Comparison of ENCODE assay signal across 23 mouse cellular contexts in genomic region chr9:91228525-91228924, GRCm38 (mm10).
DNase-seq lines count a peak whose midpoint lies in the region; ATAC-seq and TF ChIP-seq lines count a peak whose summit lies in the region.
"Had no signal": no experiment of that assay in that cellular context is flagged by ENCODE, and none has a peak within 500 bp of the region (broad histone marks: within the 10 kb centered on the region; RNA-seq: fewer than 3 reads in every experiment).

No protein-coding gene starts in this region.

- DNase-seq in hindbrain, embryonic 10.5 days (ENCODE audit: low spot score) = no peak
- DNase-seq in neural tube, embryonic 10.5 days (ENCODE audit: extremely low spot score, low spot score) = no peak
- peak; percentile 3 for DNase-seq in hindbrain, postnatal 0 days (ENCODE audit: low spot score)
- no peak for DNase-seq in liver
- DNase-seq in layer of hippocampus, adult 2 months (ENCODE audit: low spot score in 2 of 2) = no peak
- DNase-seq: adrenal gland, postnatal 25 days; cerebellum, adult 8-10 months; cerebellum, postnatal 36 days; gastrocnemius, postnatal 14 days; kidney, adult 11 months; kidney, postnatal 14 days; right cerebral cortex, postnatal 25 days had no signal

- WGBS in hindbrain, embryonic 13.5 days = 63% methylated on average over 5 of the region's 5 CpGs
- WGBS in hindbrain, embryonic 10.5 days = 73% methylated on average over 5 of the region's 5 CpGs
- 66% methylated on average over 5 of the region's 5 CpGs for WGBS in neural tube, embryonic 13.5 days
- WGBS in hindbrain, postnatal 0 days = 44% methylated on average over 5 of the region's 5 CpGs
- WGBS in neural tube, embryonic 15.5 days = 54% methylated on average over 5 of the region's 5 CpGs

- peak; percentile 71 for ATAC-seq in hindbrain, embryonic 13.5 days (ENCODE audit: low FRiP score)
- 0 out of 2 replicates have a peak, but pooled peaks have one; percentile 44 for ATAC-seq in neural tube, embryonic 13.5 days (ENCODE audit: low read depth)
- ATAC-seq in hindbrain, postnatal 0 days = no peak
- peak; percentile 77 for ATAC-seq in neural tube, embryonic 15.5 days (ENCODE audit: low FRiP score)
- ATAC-seq: CD4-positive, CD25-positive, alpha-beta regulatory T cell, adult 4 months had no signal

- TF ChIP-seq CTCF in hindbrain, postnatal 0 days (IDR thresholded peaks at IDR 0.05; ENCODE audit: low read depth) = no peak
- TF ChIP-seq CTCF in layer of hippocampus, adult 2 months (conservative IDR thresholded peaks at IDR 0.05) = no peak

- H3K27ac ChIP-seq in hindbrain, embryonic 13.5 days = peak overlapping the region; percentile 48; the same call in 1 of the 2 replicates
- no peak overlapping the region for H3K27ac ChIP-seq in hindbrain, embryonic 10.5 days
- peak overlapping the region; percentile 72 for H3K27ac ChIP-seq in neural tube, embryonic 13.5 days (replicated peaks)
- no peak overlapping the region for H3K27ac ChIP-seq in hindbrain, postnatal 0 days
- H3K27ac ChIP-seq in neural tube, embryonic 15.5 days (replicated peaks) = peak overlapping the region; percentile 38
- H3K27ac ChIP-seq in layer of hippocampus, adult 2 months = no peak overlapping the region
- H3K27ac ChIP-seq: heart, embryonic 10.5 days; heart, embryonic 15.5 days; liver, embryonic 15.5 days; lung, embryonic 15.5 days; midbrain, embryonic 12.5 days; stomach, embryonic 15.5 days had no signal

- 0 out of 2 replicates have a peak, but pooled peaks cover 3% of the 10 kb centered on the region for H3K4me1 ChIP-seq in hindbrain, embryonic 13.5 days (replicated peaks)
- H3K4me1 ChIP-seq in hindbrain, embryonic 10.5 days (replicated peaks) = peaks cover 7% of the 10 kb centered on the region
- 0 out of 2 replicates have a peak, but pooled peaks cover 7% of the 10 kb centered on the region for H3K4me1 ChIP-seq in neural tube, embryonic 13.5 days (replicated peaks)
- no peaks in the 10 kb centered on the region for H3K4me1 ChIP-seq in hindbrain, postnatal 0 days (ENCODE audit: insufficient read depth, low read length)
- H3K4me1 ChIP-seq in neural tube, embryonic 15.5 days = peaks cover 5% of the 10 kb centered on the region; the same call in 1 of the 2 replicates
- H3K4me1 ChIP-seq: heart, embryonic 10.5 days; heart, embryonic 15.5 days; liver, embryonic 15.5 days; lung, embryonic 15.5 days; stomach, embryonic 15.5 days had no signal

- no peak overlapping the region for H3K4me3 ChIP-seq in hindbrain, embryonic 13.5 days
- H3K4me3 ChIP-seq in hindbrain, embryonic 10.5 days = no peak overlapping the region
- H3K4me3 ChIP-seq in neural tube, embryonic 13.5 days = no peak overlapping the region
- H3K4me3 ChIP-seq in hindbrain, postnatal 0 days (ENCODE audit: low read length) = no peak overlapping the region
- H3K4me3 ChIP-seq in neural tube, embryonic 15.5 days (replicated peaks) = no peak overlapping the region
- no peak overlapping the region for H3K4me3 ChIP-seq in layer of hippocampus, adult 2 months
- H3K4me3 ChIP-seq: heart, embryonic 10.5 days; heart, embryonic 15.5 days; liver, embryonic 15.5 days; lung, embryonic 15.5 days; midbrain, embryonic 12.5 days; myocyte; stomach, embryonic 15.5 days had no signal

- H3K36me3 ChIP-seq in hindbrain, embryonic 13.5 days = no peaks in the 10 kb centered on the region
- no peaks in the 10 kb centered on the region for H3K36me3 ChIP-seq in hindbrain, embryonic 10.5 days
- H3K36me3 ChIP-seq in neural tube, embryonic 13.5 days = no peaks in the 10 kb centered on the region
- no peaks in the 10 kb centered on the region for H3K36me3 ChIP-seq in hindbrain, postnatal 0 days (ENCODE audit: insufficient read depth, low read length)
- no peaks in the 10 kb centered on the region for H3K36me3 ChIP-seq in neural tube, embryonic 15.5 days
- H3K36me3 ChIP-seq: heart, embryonic 10.5 days; heart, embryonic 15.5 days; liver, embryonic 15.5 days; lung, embryonic 15.5 days; midbrain, embryonic 12.5 days; stomach, embryonic 15.5 days had no signal

- no peaks in the 10 kb centered on the region for H3K27me3 ChIP-seq in hindbrain, embryonic 13.5 days
- no peaks in the 10 kb centered on the region for H3K27me3 ChIP-seq in hindbrain, embryonic 10.5 days (ENCODE audit: insufficient read depth, poor library complexity, severe bottlenecking)
- H3K27me3 ChIP-seq in neural tube, embryonic 13.5 days = no peaks in the 10 kb centered on the region
- no peaks in the 10 kb centered on the region for H3K27me3 ChIP-seq in hindbrain, postnatal 0 days (ENCODE audit: insufficient read depth, low read length)
- no peaks in the 10 kb centered on the region for H3K27me3 ChIP-seq in neural tube, embryonic 15.5 days (replicated peaks)
- H3K27me3 ChIP-seq: heart, embryonic 15.5 days; liver, embryonic 15.5 days; lung, embryonic 15.5 days; midbrain, embryonic 12.5 days; stomach, embryonic 15.5 days had no signal

- H3K9me3 ChIP-seq in hindbrain, embryonic 13.5 days = no peaks in the 10 kb centered on the region
- H3K9me3 ChIP-seq in hindbrain, embryonic 10.5 days = no peaks in the 10 kb centered on the region
- H3K9me3 ChIP-seq in neural tube, embryonic 13.5 days = no peaks in the 10 kb centered on the region
- H3K9me3 ChIP-seq in hindbrain, postnatal 0 days (ENCODE audit: low read length) = no peaks in the 10 kb centered on the region
- H3K9me3 ChIP-seq in neural tube, embryonic 15.5 days (replicated peaks) = no peaks in the 10 kb centered on the region
- H3K9me3 ChIP-seq: heart, embryonic 10.5 days; heart, embryonic 15.5 days; liver, embryonic 15.5 days; lung, embryonic 15.5 days; midbrain, embryonic 12.5 days; stomach, embryonic 15.5 days had no signal

- H3K4me2 ChIP-seq in hindbrain, embryonic 13.5 days = no peak overlapping the region
- peak overlapping the region; percentile 44 for H3K4me2 ChIP-seq in neural tube, embryonic 13.5 days
- H3K4me2 ChIP-seq in hindbrain, postnatal 0 days (ENCODE audit: low read depth, low read length) = peak overlapping the region; percentile 46; the same call in 1 of the 2 replicates
- H3K4me2 ChIP-seq in neural tube, embryonic 15.5 days = peak overlapping the region; percentile 45
- H3K4me2 ChIP-seq: heart, embryonic 15.5 days; liver, embryonic 15.5 days; lung, embryonic 15.5 days; stomach, embryonic 15.5 days had no signal

- no peak overlapping the region; the same call in 1 of the 2 replicates for H3K9ac ChIP-seq in hindbrain, embryonic 13.5 days
- H3K9ac ChIP-seq in neural tube, embryonic 13.5 days = no peak overlapping the region
- H3K9ac ChIP-seq in hindbrain, postnatal 0 days (replicated peaks; ENCODE audit: low read length) = no peak overlapping the region
- H3K9ac ChIP-seq in neural tube, embryonic 15.5 days (replicated peaks) = no peak overlapping the region
- H3K9ac ChIP-seq: heart, embryonic 15.5 days; liver, embryonic 15.5 days; lung, embryonic 15.5 days; midbrain, embryonic 12.5 days; stomach, embryonic 15.5 days had no signal

Comparison
In these comparisons a context has a peak if more than half of its experiments do, and no peak if none do; other contexts are left out.
1. H3K27ac ChIP-seq: peak in hindbrain, embryonic 13.5 days (single experiment), neural tube, embryonic 13.5 days (single experiment) and neural tube, embryonic 15.5 days (single experiment); none in hindbrain, embryonic 10.5 days (single experiment), hindbrain, postnatal 0 days (single experiment) and layer of hippocampus, adult 2 months (single experiment).